ENCODE assay signal across 33 mouse cellular contexts in genomic region chr13:21198313-21198712, GRCm38 (mm10). TPM values are rescaled to one million over a fixed set of nuclear protein-coding genes. Genes with fewer than 3 reads are reported as not detected.
A peak's percentile ranks its signal among the peaks of the same experiment; 100 is the strongest.
DNase-seq lines count a peak whose midpoint lies in the region; ATAC-seq and TF ChIP-seq lines count a peak whose summit lies in the region.
"Had no signal": no experiment of that assay in that cellular context is flagged by ENCODE, and none has a peak within 500 bp of the region (broad histone marks: within the 10 kb centered on the region; RNA-seq: fewer than 3 reads in every experiment).

No protein-coding gene starts in this region.

- no peaks in the 10 kb centered on the region for H3K9me3 ChIP-seq in heart, embryonic 13.5 days
- no peaks in the 10 kb centered on the region for H3K9me3 ChIP-seq in liver, embryonic 14.5 days (ENCODE audit: control insufficient read depth, low read length)
- no peaks in the 10 kb centered on the region for H3K9me3 ChIP-seq in liver, embryonic 11.5 days (ENCODE audit: control insufficient read depth, low read length)
- no peaks in the 10 kb centered on the region for H3K9me3 ChIP-seq in MEL (replicated peaks; ENCODE audit: insufficient read depth, low read length)
- H3K9me3 ChIP-seq: embryonic facial prominence, embryonic 12.5 days; kidney, embryonic 15.5 days; neural tube, embryonic 13.5 days had no signal

- no peak for ATAC-seq in heart, embryonic 13.5 days (ENCODE audit: extremely low read depth, insufficient number of reproducible peaks, low FRiP score, low TSS enrichment)
- no peak for ATAC-seq in liver, embryonic 14.5 days (ENCODE audit: insufficient read depth)
- no peak for ATAC-seq in liver, embryonic 11.5 days (replicated peaks; ENCODE audit: low FRiP score)
- no peak for ATAC-seq in megakaryocyte-erythroid progenitor cell, adult 5-6 weeks (replicated peaks; ENCODE audit: low FRiP score, low TSS enrichment, poor library complexity, severe bottlenecking)
- ATAC-seq: CD4-positive, CD25-positive, alpha-beta regulatory T cell, adult 4 months had no signal

- no peak for TF ChIP-seq CTCF in liver, embryonic 14.5 days (IDR thresholded peaks at IDR 0.05; ENCODE audit: low read depth)
- no peak for TF ChIP-seq CTCF in MEL (IDR thresholded peaks at IDR 0.05 in 2 of 3, conservative IDR thresholded peaks at IDR 0.05 in 1 of 3; ENCODE audit: control insufficient read depth in 1 of 3, insufficient read depth in 1 of 3, low read depth in 2 of 3, low read length in 3 of 3, poor library complexity in 1 of 3, severe bottlenecking in 1 of 3)

- TF ChIP-seq POLR2A in MEL (IDR thresholded peaks at IDR 0.05; ENCODE audit: control insufficient read depth in 1 of 2, insufficient read depth in 1 of 2, low read depth in 1 of 2, low read length in 2 of 2, poor library complexity in 1 of 2): no peak
- no peak for TF ChIP-seq POLR2A in myocyte (IDR thresholded peaks at IDR 0.05; ENCODE audit: insufficient read length, low read depth)

- no peak overlapping the region for H3K4me2 ChIP-seq in heart, embryonic 13.5 days
- H3K4me2 ChIP-seq in liver, embryonic 14.5 days (ENCODE audit: low read depth): peak overlapping the region; percentile 67; the same call in 1 of the 2 replicates
- no peak overlapping the region for H3K4me2 ChIP-seq in liver, embryonic 11.5 days
- no peak overlapping the region for H3K4me2 ChIP-seq in myocyte (ENCODE audit: low read depth)
- H3K4me2 ChIP-seq: midbrain, embryonic 11.5 days had no signal

- WGBS in heart, embryonic 13.5 days: 71% methylated on average over 2 of the region's 2 CpGs
- 65% methylated on average over 2 of the region's 2 CpGs for WGBS in liver, embryonic 14.5 days (ENCODE audit: insufficient replicate concordance)
- 80% methylated on average over 2 of the region's 2 CpGs for WGBS in liver, embryonic 11.5 days

- no peak for TF ChIP-seq RAD21 in MEL (IDR thresholded peaks at IDR 0.05; ENCODE audit: low read depth, low read length)

- no peak for TF ChIP-seq EP300 in liver, embryonic 14.5 days (IDR thresholded peaks at IDR 0.05; ENCODE audit: low read depth)
- TF ChIP-seq EP300 in MEL (IDR thresholded peaks at IDR 0.05; ENCODE audit: low read depth in 1 of 2, low read length in 2 of 2): no peak

- H3K27me3 ChIP-seq in heart, embryonic 13.5 days (replicated peaks): no peaks in the 10 kb centered on the region
- no peaks in the 10 kb centered on the region for H3K27me3 ChIP-seq in liver, embryonic 14.5 days (ENCODE audit: control insufficient read depth, insufficient read depth, low read length)
- H3K27me3 ChIP-seq in liver, embryonic 11.5 days (replicated peaks; ENCODE audit: control insufficient read depth, insufficient read depth, low read length): no peaks in the 10 kb centered on the region
- H3K27me3 ChIP-seq in MEL (ENCODE audit: control insufficient read depth in 1 of 2, insufficient read depth in 2 of 2, low read length in 2 of 2): no peaks in the 10 kb centered on the region
- no peaks in the 10 kb centered on the region for H3K27me3 ChIP-seq in myocyte (ENCODE audit: control insufficient read depth, insufficient read depth, insufficient read length)
- H3K27me3 ChIP-seq: embryonic facial prominence, embryonic 12.5 days; kidney, embryonic 15.5 days; neural tube, embryonic 13.5 days had no signal

- H3K79me2 ChIP-seq in MEL (ENCODE audit: control insufficient read depth, insufficient read depth, low read length, poor library complexity) (no peaks in the 10 kb centered on the region; the same call in 1 of the 2 replicates), myocyte (ENCODE audit: control insufficient read depth, insufficient read depth) (no peaks in the 10 kb centered on the region)

- no peaks in the 10 kb centered on the region for H3K4me1 ChIP-seq in heart, embryonic 13.5 days
- H3K4me1 ChIP-seq in liver, embryonic 14.5 days (replicated peaks; ENCODE audit: control insufficient read depth in 2 of 2, insufficient read depth in 2 of 2, low read length in 1 of 2): peaks cover 0 to 2% of the 10 kb centered on the region in 2 experiments; a peak in 2 of 4 replicates
- no peaks in the 10 kb centered on the region; the same call in 1 of the 2 replicates for H3K4me1 ChIP-seq in liver, embryonic 11.5 days (replicated peaks; ENCODE audit: control insufficient read depth, insufficient read depth, low read length)
- H3K4me1 ChIP-seq in MEL (ENCODE audit: control insufficient read depth in 1 of 2, insufficient read depth in 2 of 2, low read length in 2 of 2): no peaks in the 10 kb centered on the region

- no peak overlapping the region for H3K9ac ChIP-seq in heart, embryonic 13.5 days
- no peak overlapping the region for H3K9ac ChIP-seq in liver, embryonic 14.5 days (replicated peaks)
- no peak overlapping the region for H3K9ac ChIP-seq in liver, embryonic 11.5 days (ENCODE audit: low read depth, low read length)
- no peak overlapping the region; the same call in 1 of the 2 replicates for H3K9ac ChIP-seq in MEL (ENCODE audit: control insufficient read depth, low read depth, low read length, poor library complexity, severe bottlenecking)
- H3K9ac ChIP-seq: embryonic facial prominence, embryonic 12.5 days; kidney, embryonic 15.5 days; neural tube, embryonic 13.5 days had no signal

- H3K27ac ChIP-seq in heart, embryonic 13.5 days (replicated peaks): no peak overlapping the region
- no peak overlapping the region for H3K27ac ChIP-seq in liver, embryonic 14.5 days
- H3K27ac ChIP-seq in liver, embryonic 11.5 days (ENCODE audit: low read depth, low read length): no peak overlapping the region
- no peak overlapping the region for H3K27ac ChIP-seq in MEL (ENCODE audit: control insufficient read depth, low read depth, low read length)
- H3K27ac ChIP-seq: embryonic facial prominence, embryonic 12.5 days; hindbrain, embryonic 14.5 days; kidney, embryonic 15.5 days; layer of hippocampus, adult 2 months; left cerebral cortex, adult 2 months; neural tube, embryonic 13.5 days had no signal

- H3ac ChIP-seq in myocyte (ENCODE audit: control insufficient read depth, insufficient read length): no peak overlapping the region

- peaks cover 25% of the 10 kb centered on the region for H3K36me3 ChIP-seq in heart, embryonic 13.5 days
- H3K36me3 ChIP-seq in liver, embryonic 14.5 days (replicated peaks; ENCODE audit: control insufficient read depth, insufficient read depth, low read depth): peaks cover 5% of the 10 kb centered on the region
- H3K36me3 ChIP-seq in liver, embryonic 11.5 days (ENCODE audit: control insufficient read depth, insufficient read depth, low read length): peaks cover 2% of the 10 kb centered on the region; the same call in 1 of the 2 replicates
- H3K36me3 ChIP-seq in MEL (ENCODE audit: control insufficient read depth in 1 of 2, insufficient read depth in 2 of 2, low read length in 2 of 2): peaks cover 0 to 10% of the 10 kb centered on the region in 2 experiments; a peak in 2 of 4 replicates
- peaks cover 4% of the 10 kb centered on the region for H3K36me3 ChIP-seq in myocyte (ENCODE audit: control insufficient read depth, insufficient read depth)

- peak overlapping the region; percentile 81; the same call in 1 of the 2 replicates for H3K4me3 ChIP-seq in heart, embryonic 13.5 days
- H3K4me3 ChIP-seq in liver, embryonic 14.5 days (ENCODE audit: insufficient read depth in 1 of 2, low read depth in 2 of 2, low read length in 2 of 2): no peak overlapping the region
- no peak overlapping the region for H3K4me3 ChIP-seq in liver, embryonic 11.5 days (ENCODE audit: low read depth, low read length)
- H3K4me3 ChIP-seq in MEL (ENCODE audit: control insufficient read depth in 1 of 2, insufficient read depth in 1 of 2, low read depth in 2 of 2, low read length in 2 of 2) (peak overlapping the region; percentile 52 to 88; a peak in 3 of 4 replicates), myocyte (peak overlapping the region; percentile 41)
- H3K4me3 ChIP-seq: layer of hippocampus, adult 2 months; left cerebral cortex, adult 2 months had no signal

- DNase-seq in heart, adult 18-20 months: no peak
- no peak for DNase-seq in liver, embryonic 14.5 days (ENCODE audit: low read depth in 3 of 3, low spot score in 3 of 3)
- no peak for DNase-seq in liver, embryonic 11.5 days (ENCODE audit: low spot score)
- DNase-seq in MEL (ENCODE audit: low read depth, low spot score): no peak
- DNase-seq: adrenal gland, postnatal 10 days; cerebellum, adult 8-10 months; cerebellum, postnatal 36 days; gastrocnemius, postnatal 14 days; kidney, adult 18-20 months; kidney, postnatal 25 days; lung, adult 2 months had no signal

TF ChIP-seq in MEL, 35 proteins besides CTCF, POLR2A, EP300 and RAD21 (continues in another document):
- TF ChIP-seq UBTF (IDR thresholded peaks at IDR 0.05; ENCODE audit: borderline replicate concordance, insufficient read depth, low read depth, low read length): no peak

TF ChIP-seq in myocyte, 11 proteins besides CTCF, POLR2A, EP300 and RAD21:
- no peak for TF ChIP-seq E2F4 (IDR thresholded peaks at IDR 0.05; ENCODE audit: insufficient read depth)

RNA-seq across cellular contexts. Expression of gene Trim27, which starts 19.1 kb away (rescaled TPM):
- polyA plus RNA-seq in heart, embryonic 13.5 days (2015; fragmentation: Nextera tagmentation; extraction: Ambion mirVana): 80.3 and 83.4 TPM in 2 replicates
- total RNA-seq in heart, adult 18-20 months (2021): 10 to 100 TPM; 20.5 to 21.4 TPM
- 28.0 and 36.9 TPM in 2 replicates for polyA plus RNA-seq in liver, embryonic 14.5 days (2012; rRNA removed)
- polyA plus RNA-seq in liver, embryonic 14.5 days (2014; fragmentation: Nextera tagmentation; extraction: Ambion mirVana): 50.9 and 56.1 TPM in 2 replicates
- 165 and 175 TPM in 2 replicates for polyA plus RNA-seq in liver, embryonic 11.5 days (2014; fragmentation: Nextera tagmentation; extraction: Ambion mirVana)
- 257 and 258 TPM in 2 replicates for total RNA-seq in MEL (2012; rRNA removed)
- polyA plus RNA-seq in MEL (2012; ENCODE audit: insufficient read depth in 1 of 2, insufficient read length in 2 of 2, low read depth in 1 of 2, low replicate concordance in 2 of 2, missing spikeins in 1 of 2) (100 to 1,000 TPM; 311 to 339 TPM), myocyte (2012; fragmentation: generic; extraction: Trizol) (62.4 TPM)
- total RNA-seq in megakaryocyte-erythroid progenitor cell, adult 5-6 weeks (2014; fragmentation: Nextera tagmentation): 97.9 and 102 TPM in 2 replicates
- 159 and 225 TPM in 2 replicates for total RNA-seq in megakaryocyte-erythroid progenitor cell, adult 5-6 weeks (2017)

RNA-seq across cellular contexts. Expression of gene Olfr1368, which starts 52.6 kb away (rescaled TPM):
- not detected in 2 replicates for polyA plus RNA-seq in heart, embryonic 13.5 days (2015; fragmentation: Nextera tagmentation; extraction: Ambion mirVana)
- total RNA-seq in heart, adult 18-20 months (2021): not detected
- polyA plus RNA-seq in liver, embryonic 14.5 days (2012; rRNA removed): not detected in 2 replicates
- not detected in 2 replicates for polyA plus RNA-seq in liver, embryonic 14.5 days (2014; fragmentation: Nextera tagmentation; extraction: Ambion mirVana)
- not detected in 2 replicates for polyA plus RNA-seq in liver, embryonic 11.5 days (2014; fragmentation: Nextera tagmentation; extraction: Ambion mirVana)
- total RNA-seq in MEL (2012; rRNA removed): not detected in 2 replicates
- polyA plus RNA-seq in MEL (2012; ENCODE audit: insufficient read depth in 1 of 2, insufficient read length in 2 of 2, low read depth in 1 of 2, low replicate concordance in 2 of 2, missing spikeins in 1 of 2) (not detected), myocyte (2012; fragmentation: generic; extraction: Trizol) (not detected)
- total RNA-seq in megakaryocyte-erythroid progenitor cell, adult 5-6 weeks (2014; fragmentation: Nextera tagmentation): not detected in 2 replicates
- total RNA-seq in megakaryocyte-erythroid progenitor cell, adult 5-6 weeks (2017): not detected in 2 replicates
- total RNA-seq: adrenal gland, postnatal 10 days; gastrocnemius, postnatal 14 days; granulocyte monocyte progenitor cell, adult 5-6 weeks; hematopoietic stem cell, adult 5-6 weeks; layer of hippocampus, adult 2 months; layer of hippocampus, postnatal 14 days; left cerebral cortex, adult 2 months; left cerebral cortex, postnatal 25 days; megakaryocyte progenitor cell, adult 5-6 weeks; midbrain, postnatal 0 days had no signal
- polyA plus RNA-seq: CD4-positive, CD25-positive, alpha-beta regulatory T cell, adult 4 months; embryonic facial prominence, embryonic 12.5 days; forebrain, embryonic 11.5 days; heart, embryonic 11.5 days; heart, postnatal 0 days; hindbrain, embryonic 14.5 days; kidney, embryonic 15.5 days; limb, embryonic 14.5 days; lung, adult 2 months; midbrain, embryonic 11.5 days; midbrain, postnatal 0 days; neural tube, embryonic 13.5 days; urinary bladder, adult 2 months had no signal

Comparison
In these comparisons a context has a peak if more than half of its experiments do, and no peak if none do; other contexts are left out.
1. H3K4me3 ChIP-seq: peak in heart, embryonic 13.5 days (single experiment), MEL (2 of 2) and myocyte (single experiment); none in liver, embryonic 14.5 days (0 of 2) and liver, embryonic 11.5 days (single experiment).